Mouse (Mus musculus) testis, adult 2 months (tissue): ENCODE measurements around the gene Ptcd3.

Experiments used
- CTCF ChIP-seq: fragments of 200-500 bp; IDR thresholded peaks from 2 replicates; pipeline ENCODE4 v1.5.1; 2012; ENCODE audit warnings: low read depth, mild to moderate bottlenecking, inconsistent platforms, low read length, moderate library complexity; ENCODE audit not compliant: control insufficient read depth, insufficient read depth, insufficient replicate concordance
- POLR2A ChIP-seq: fragments of 200-500 bp; IDR thresholded peaks from 2 replicates; pipeline ENCODE4 v1.6.1; 2012; ENCODE audit warnings: low read depth, mild to moderate bottlenecking, inconsistent platforms, low read length, moderate library complexity; ENCODE audit not compliant: control insufficient read depth

DNA sequence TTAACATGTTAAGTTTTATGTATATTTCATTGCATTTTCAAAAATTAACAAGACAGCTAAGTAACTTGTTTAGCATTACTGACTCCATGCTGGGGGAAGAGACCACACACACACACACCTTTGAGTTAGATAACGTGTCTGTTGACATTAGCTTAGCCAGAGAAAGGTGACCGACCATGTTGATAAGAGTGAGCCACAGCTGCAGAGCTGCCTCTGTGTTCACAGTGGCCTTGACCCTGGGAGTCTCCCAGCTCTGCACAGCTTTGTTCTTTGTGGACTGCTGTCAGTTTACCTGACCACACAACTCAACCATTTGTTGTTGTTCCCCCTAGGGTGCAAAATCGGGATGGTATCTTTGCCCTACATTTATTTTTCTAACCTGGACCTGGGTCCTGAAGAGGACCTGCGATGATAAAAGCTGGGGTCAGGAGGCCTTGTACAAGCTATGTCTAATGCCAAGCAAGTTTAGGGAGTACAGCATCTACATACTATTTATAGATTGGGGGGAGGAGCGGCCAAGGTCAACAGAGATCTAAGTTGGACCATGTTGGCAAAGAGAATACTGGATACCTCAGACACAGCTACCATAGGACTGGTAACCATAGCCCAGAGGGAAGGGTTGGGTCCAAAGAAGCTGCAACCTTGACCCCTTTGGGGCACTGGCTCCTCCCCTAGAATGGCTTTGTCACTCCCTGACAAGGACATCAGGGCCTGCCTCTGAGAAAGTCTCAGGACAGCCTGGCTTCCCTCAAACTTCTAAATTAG is 3.3 kb upstream of the Ptcd3 start:
- TF ChIP-seq CTCF, result no peak
- TF ChIP-seq POLR2A, result no peak
